Mouse (Mus musculus) lung, postnatal 0 days (tissue): Measurements from ENCODE around the gene Mxd4. TPM values are rescaled to one million over a fixed set of nuclear protein-coding genes. Genes with fewer than 3 reads are reported as not detected.

Experiments
- ATAC-seq: fragments of 200-750 bp; cut with Nextera tagmentation; 2 replicates; pipeline ENCODE4 v1.8.0; 2017; ENCODE audit warnings: moderate library complexity
- DNase-seq: peaks from one replicate; pipeline ENCODE4 v3.0.0-alpha.2; 2016; ENCODE audit warnings: low spot score
- H3K27ac ChIP-seq: fragments of 300-500 bp; sonication (generic); 2 replicates; pipeline ENCODE4 v1.5.1; 2014; ENCODE audit warnings: antibody characterized with exemption, mild to moderate bottlenecking, low read length, mixed read lengths
- H3K27me3 ChIP-seq: fragments of 300-500 bp; sonication (generic); replicated peaks from 2 replicates; pipeline ENCODE4 v1.6.1; 2014; ENCODE audit warnings: low read length, mixed read lengths; ENCODE audit not compliant: insufficient read depth
- H3K36me3 ChIP-seq: fragments of 300-500 bp; sonication (generic); 2 replicates; pipeline ENCODE4 v1.6.1; 2014; ENCODE audit warnings: low read length, mixed read lengths; ENCODE audit not compliant: insufficient read depth
- H3K4me1 ChIP-seq: fragments of 300-500 bp; sonication (generic); 2 replicates; pipeline ENCODE4 v1.6.1; 2014; ENCODE audit warnings: antibody characterized with exemption, low read depth, low read length, mixed read lengths; ENCODE audit not compliant: insufficient read depth
- H3K4me2 ChIP-seq: fragments of 300-500 bp; sonication (generic); replicated peaks from 2 replicates; pipeline ENCODE4 v1.6.1; 2014; ENCODE audit warnings: low read depth, mild to moderate bottlenecking, low read length, moderate library complexity, mixed read lengths
- H3K4me3 ChIP-seq: fragments of 300-500 bp; sonication (generic); 2 replicates; pipeline ENCODE4 v1.5.1; 2014; ENCODE audit warnings: low read depth, low read length
- H3K9ac ChIP-seq: fragments of 300-500 bp; sonication (generic); replicated peaks from 2 replicates; pipeline ENCODE4 v1.6.1; 2014; ENCODE audit warnings: low read depth, mild to moderate bottlenecking
- H3K9me3 ChIP-seq: fragments of 300-500 bp; sonication (generic); 2 replicates; pipeline ENCODE4 v1.6.1; 2016; ENCODE audit warnings: low read length, mixed read lengths
- CTCF ChIP-seq: IDR thresholded peaks from 2 replicates; pipeline ENCODE4 v1.5.1; 2016; ENCODE audit warnings: antibody characterized with exemption, mild to moderate bottlenecking
- EP300 ChIP-seq: IDR thresholded peaks from 2 replicates; pipeline ENCODE4 v1.6.1; 2016; ENCODE audit warnings: antibody characterized with exemption, mild to moderate bottlenecking, control low read depth
- WGBS: fragments of 180-500 bp; shearing (Covaris S2); extraction: QIAGEN DNeasy Blood & Tissue Kit; methylation state at CpG from one replicate; pipeline ENCODE4 v1.1.7; 2014; 5-methylcytosine and 5-hydroxymethylcytosine counted together
- polyA plus RNA-seq: library from polyadenylated mRNA; unstranded; fragments of >200 nt; fragmentation: Nextera tagmentation; extraction: Ambion mirVana; gene quantifications from 2 replicates; pipeline ENCODE4 v1.2.1, GENCODE M21; 2015

Gene Mxd4
- polyA plus RNA-seq, 1 experiment from 2014 or later = 68.2 TPM

GRCm38 (mm10) chr5:34202006-34202405 is 14.5 kb upstream of the Mxd4 start:
- H3K4me1 ChIP-seq = no peaks in the 10 kb centered on the region
- no peaks in the 10 kb centered on the region for H3K9me3 ChIP-seq
- WGBS = 56% methylated on average over 4 of the region's 4 CpGs
- H3K4me2 ChIP-seq = no peak overlapping the region
- H3K36me3 ChIP-seq = no peaks in the 10 kb centered on the region
- DNase-seq (no peak), ATAC-seq (no peak)
- H3K27ac ChIP-seq = no peak overlapping the region
- no peak overlapping the region for H3K9ac ChIP-seq
- no peak overlapping the region for H3K4me3 ChIP-seq
- TF ChIP-seq CTCF (no peak), EP300 (no peak)
- no peaks in the 10 kb centered on the region for H3K27me3 ChIP-seq

GRCm38 (mm10) chr5:34201396-34201795 is 13.9 kb upstream of the Mxd4 start:
- no peaks in the 10 kb centered on the region for H3K36me3 ChIP-seq
- ATAC-seq (peak; percentile 55), DNase-seq (peak; percentile 36)
- no peaks in the 10 kb centered on the region for H3K4me1 ChIP-seq
- H3K27ac ChIP-seq = no peak overlapping the region
- no peaks in the 10 kb centered on the region for H3K27me3 ChIP-seq
- H3K4me3 ChIP-seq = no peak overlapping the region
- H3K9me3 ChIP-seq = no peaks in the 10 kb centered on the region
- 36% methylated on average over 2 of the region's 2 CpGs for WGBS
- H3K9ac ChIP-seq = no peak overlapping the region
- TF ChIP-seq CTCF = peak; percentile 46
- TF ChIP-seq EP300 = no peak
- H3K4me2 ChIP-seq = no peak overlapping the region

- Histone ChIP-seq H3K27me3 (no peaks in the 10 kb centered on the region), H3K4me3 (no peak overlapping the region), H3K36me3 (no peaks in the 10 kb centered on the region), H3K4me1 (no peaks in the 10 kb centered on the region), H3K4me2 (no peak overlapping the region), H3K27ac (no peak overlapping the region), H3K9me3 (no peaks in the 10 kb centered on the region), H3K9ac (no peak overlapping the region)
- no peak for DNase-seq
- ATAC-seq = no peak
- 78% methylated on average over 6 of the region's 6 CpGs for WGBS
- TF ChIP-seq CTCF = no peak
Measured at GRCm38 (mm10) chr5:34198615-34199014, 11.1 kb upstream of the Mxd4 start.

GRCm38 (mm10) chr5:34197243-34197642 is 9.7 kb upstream of the Mxd4 start:
- TF ChIP-seq EP300 = no peak
- TF ChIP-seq CTCF = no peak
- no peak overlapping the region for H3K9ac ChIP-seq
- no peaks in the 10 kb centered on the region for H3K36me3 ChIP-seq
- no peaks in the 10 kb centered on the region for H3K9me3 ChIP-seq
- H3K4me2 ChIP-seq = no peak overlapping the region
- H3K27ac ChIP-seq = no peak overlapping the region
- no peaks in the 10 kb centered on the region for H3K4me1 ChIP-seq
- H3K27me3 ChIP-seq = no peaks in the 10 kb centered on the region
- DNase-seq (no peak), ATAC-seq (no peak)
- 71% methylated on average over 4 of the region's 4 CpGs for WGBS
- H3K4me3 ChIP-seq = no peak overlapping the region

GRCm38 (mm10) chr5:34196423-34196822 is 8.9 kb upstream of the Mxd4 start:
- no peak for DNase-seq
- 58% methylated on average over 7 of the region's 7 CpGs for WGBS
- no peaks in the 10 kb centered on the region for H3K4me1 ChIP-seq
- H3K9ac ChIP-seq = no peak overlapping the region
- H3K27ac ChIP-seq = no peak overlapping the region
- H3K36me3 ChIP-seq = no peaks in the 10 kb centered on the region
- TF ChIP-seq EP300 (no peak), CTCF (no peak)
- ATAC-seq = no peak
- no peaks in the 10 kb centered on the region for H3K9me3 ChIP-seq
- H3K4me3 ChIP-seq = no peak overlapping the region
- H3K27me3 ChIP-seq = no peaks in the 10 kb centered on the region
- no peak overlapping the region for H3K4me2 ChIP-seq

- 91% methylated on average over 12 of the region's 12 CpGs for WGBS
- Histone ChIP-seq H3K4me2 (no peak overlapping the region), H3K27me3 (no peaks in the 10 kb centered on the region), H3K9me3 (no peaks in the 10 kb centered on the region), H3K4me1 (no peaks in the 10 kb centered on the region), H3K27ac (no peak overlapping the region), H3K36me3 (no peaks in the 10 kb centered on the region), H3K9ac (no peak overlapping the region), H3K4me3 (no peak overlapping the region)
- ATAC-seq = no peak
- DNase-seq = no peak
- TF ChIP-seq CTCF (no peak), EP300 (no peak)
Measured at GRCm38 (mm10) chr5:34195786-34196185, 8.3 kb upstream of the Mxd4 start.

GRCm38 (mm10) chr5:34194975-34195662 is 7.6 kb upstream of the Mxd4 start:
- Histone ChIP-seq H3K27ac (no peak overlapping the region), H3K4me2 (no peak overlapping the region), H3K36me3 (no peaks in the 10 kb centered on the region), H3K27me3 (no peaks in the 10 kb centered on the region), H3K4me1 (no peaks in the 10 kb centered on the region), H3K9ac (no peak overlapping the region), H3K4me3 (no peak overlapping the region), H3K9me3 (no peaks in the 10 kb centered on the region)
- no peak for ATAC-seq
- no peak for TF ChIP-seq EP300
- no peak for TF ChIP-seq CTCF
- WGBS = 68% methylated on average over 6 of the region's 6 CpGs
- DNase-seq = no peak
